Mouse (Mus musculus) lung, postnatal 0 days (tissue): Measurements from ENCODE around the gene Fam83g. TPM values are rescaled to one million over a fixed set of nuclear protein-coding genes. Genes with fewer than 3 reads are reported as not detected.

Source experiments
- ATAC-seq: fragments of 200-750 bp; cut with Nextera tagmentation; 2 replicates; pipeline ENCODE4 v1.8.0; 2017; ENCODE audit warnings: moderate library complexity
- DNase-seq: peaks from one replicate; pipeline ENCODE4 v3.0.0-alpha.2; 2016; ENCODE audit warnings: low spot score
- H3K27ac ChIP-seq: fragments of 300-500 bp; sonication (generic); 2 replicates; pipeline ENCODE4 v1.5.1; 2014; ENCODE audit warnings: antibody characterized with exemption, mild to moderate bottlenecking, low read length, mixed read lengths
- H3K27me3 ChIP-seq: fragments of 300-500 bp; sonication (generic); replicated peaks from 2 replicates; pipeline ENCODE4 v1.6.1; 2014; ENCODE audit warnings: low read length, mixed read lengths; ENCODE audit not compliant: insufficient read depth
- H3K36me3 ChIP-seq: fragments of 300-500 bp; sonication (generic); 2 replicates; pipeline ENCODE4 v1.6.1; 2014; ENCODE audit warnings: low read length, mixed read lengths; ENCODE audit not compliant: insufficient read depth
- H3K4me1 ChIP-seq: fragments of 300-500 bp; sonication (generic); 2 replicates; pipeline ENCODE4 v1.6.1; 2014; ENCODE audit warnings: antibody characterized with exemption, low read depth, low read length, mixed read lengths; ENCODE audit not compliant: insufficient read depth
- H3K4me2 ChIP-seq: fragments of 300-500 bp; sonication (generic); replicated peaks from 2 replicates; pipeline ENCODE4 v1.6.1; 2014; ENCODE audit warnings: low read depth, mild to moderate bottlenecking, low read length, moderate library complexity, mixed read lengths
- H3K4me3 ChIP-seq: fragments of 300-500 bp; sonication (generic); 2 replicates; pipeline ENCODE4 v1.5.1; 2014; ENCODE audit warnings: low read depth, low read length
- H3K9ac ChIP-seq: fragments of 300-500 bp; sonication (generic); replicated peaks from 2 replicates; pipeline ENCODE4 v1.6.1; 2014; ENCODE audit warnings: low read depth, mild to moderate bottlenecking
- H3K9me3 ChIP-seq: fragments of 300-500 bp; sonication (generic); 2 replicates; pipeline ENCODE4 v1.6.1; 2016; ENCODE audit warnings: low read length, mixed read lengths
- CTCF ChIP-seq: IDR thresholded peaks from 2 replicates; pipeline ENCODE4 v1.5.1; 2016; ENCODE audit warnings: antibody characterized with exemption, mild to moderate bottlenecking
- EP300 ChIP-seq: IDR thresholded peaks from 2 replicates; pipeline ENCODE4 v1.6.1; 2016; ENCODE audit warnings: antibody characterized with exemption, mild to moderate bottlenecking, control low read depth
- WGBS: fragments of 180-500 bp; shearing (Covaris S2); extraction: QIAGEN DNeasy Blood & Tissue Kit; methylation state at CpG from one replicate; pipeline ENCODE4 v1.1.7; 2014; 5-methylcytosine and 5-hydroxymethylcytosine counted together
- polyA plus RNA-seq: library from polyadenylated mRNA; unstranded; fragments of >200 nt; fragmentation: Nextera tagmentation; extraction: Ambion mirVana; gene quantifications from 2 replicates; pipeline ENCODE4 v1.2.1, GENCODE M21; 2015

The Fam83g gene
- polyA plus RNA-seq, 1 experiment from 2014 or later: 1.9 TPM

DNA sequence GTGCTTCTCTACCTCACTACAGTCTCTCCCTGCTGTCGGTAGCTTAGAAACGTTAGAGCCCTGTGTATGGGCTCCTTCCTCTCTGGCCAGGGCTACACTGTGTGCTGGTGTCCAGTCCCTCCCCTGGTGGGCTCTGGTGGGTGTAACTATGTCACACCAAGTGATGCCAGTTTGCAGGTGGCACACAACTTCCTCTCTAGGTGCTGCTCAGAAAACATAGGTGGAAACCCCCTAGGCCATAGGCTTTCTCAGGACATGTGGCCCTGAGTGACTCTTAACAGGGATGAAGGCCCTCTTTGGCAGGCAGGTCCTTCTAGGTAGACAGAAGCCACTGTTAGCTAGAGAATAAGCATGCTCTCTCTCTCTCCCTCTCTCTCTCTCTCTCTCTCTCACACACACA is 26.5 kb upstream of the Fam83g start:
- H3K36me3 ChIP-seq: no peaks in the 10 kb centered on the region
- no peaks in the 10 kb centered on the region for H3K4me1 ChIP-seq
- ATAC-seq (no peak), DNase-seq (no peak)
- no peaks in the 10 kb centered on the region for H3K27me3 ChIP-seq
- H3K27ac ChIP-seq: no peak overlapping the region
- H3K4me3 ChIP-seq: no peak overlapping the region
- no peaks in the 10 kb centered on the region for H3K9me3 ChIP-seq
- no peak overlapping the region for H3K9ac ChIP-seq
- H3K4me2 ChIP-seq: no peak overlapping the region
- 66% methylated on average over 2 of the region's 2 CpGs for WGBS
- TF ChIP-seq CTCF (no peak), EP300 (no peak)

GRCm38 (mm10) chr11:61658360-61658922 is 25.4 kb upstream of the Fam83g start:
- Histone ChIP-seq H3K27ac (0 out of 2 replicates have a peak overlapping the region, but pooled peaks have one; percentile 20), H3K4me3 (no peak overlapping the region), H3K4me1 (no peaks in the 10 kb centered on the region), H3K9me3 (no peaks in the 10 kb centered on the region), H3K27me3 (no peaks in the 10 kb centered on the region), H3K4me2 (no peak overlapping the region), H3K9ac (no peak overlapping the region), H3K36me3 (no peaks in the 10 kb centered on the region)
- no peak for ATAC-seq
- DNase-seq: no peak
- 88% methylated on average over 3 of the region's 3 CpGs for WGBS
- TF ChIP-seq CTCF (no peak), EP300 (no peak)

- Histone ChIP-seq H3K27ac (no peak overlapping the region), H3K4me2 (no peak overlapping the region), H3K4me1 (no peaks in the 10 kb centered on the region), H3K9me3 (no peaks in the 10 kb centered on the region), H3K4me3 (no peak overlapping the region), H3K36me3 (no peaks in the 10 kb centered on the region), H3K27me3 (no peaks in the 10 kb centered on the region), H3K9ac (no peak overlapping the region)
- TF ChIP-seq CTCF (no peak), EP300 (no peak)
- ATAC-seq: no peak
- no peak for DNase-seq
- WGBS: 65% methylated on average over 4 of the region's 4 CpGs
Measured at GRCm38 (mm10) chr11:61659011-61659858, 24.7 kb upstream of the Fam83g start.

- no peak overlapping the region for H3K4me3 ChIP-seq
- H3K4me1 ChIP-seq: no peaks in the 10 kb centered on the region
- WGBS: 91% methylated on average over 8 of the region's 8 CpGs
- no peak overlapping the region for H3K4me2 ChIP-seq
- DNase-seq (no peak), ATAC-seq (no peak)
- no peaks in the 10 kb centered on the region for H3K27me3 ChIP-seq
- no peaks in the 10 kb centered on the region for H3K9me3 ChIP-seq
- no peak overlapping the region for H3K9ac ChIP-seq
- H3K36me3 ChIP-seq: no peaks in the 10 kb centered on the region
- TF ChIP-seq EP300 (no peak), CTCF (no peak)
- no peak overlapping the region for H3K27ac ChIP-seq
Measured at GRCm38 (mm10) chr11:61660001-61660400, 23.9 kb upstream of the Fam83g start.

DNA sequence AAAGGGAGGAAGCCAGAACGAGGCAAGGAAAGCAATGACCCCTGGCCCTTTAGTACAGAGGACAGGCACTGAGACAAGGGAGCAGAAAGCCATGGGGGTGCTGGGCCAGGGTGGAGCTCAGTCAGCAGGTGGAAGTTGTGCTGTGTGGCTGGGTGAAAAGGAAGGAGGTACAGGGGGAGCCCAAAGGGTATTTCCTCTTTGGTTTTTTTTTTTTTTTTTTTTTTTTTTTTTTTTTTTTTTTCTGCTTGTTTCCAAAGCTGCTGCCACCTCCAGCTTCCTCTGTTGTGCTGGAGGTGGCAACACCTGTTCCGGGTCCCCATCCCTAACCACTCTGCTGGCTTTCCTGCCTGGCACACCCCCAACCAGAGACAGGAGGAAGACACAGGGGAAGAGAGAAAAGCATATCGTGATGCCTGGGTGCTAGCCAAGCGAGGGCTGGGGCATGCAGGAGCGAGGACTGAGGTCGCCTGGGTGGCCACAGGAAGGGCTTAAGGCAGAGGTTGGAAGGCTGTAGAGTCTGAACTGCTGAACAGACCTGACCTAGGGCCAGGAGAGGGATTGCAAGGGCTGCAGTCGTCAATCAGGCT is 23.0 kb upstream of the Fam83g start:
- no peak for TF ChIP-seq CTCF
- Histone ChIP-seq H3K27me3 (no peaks in the 10 kb centered on the region), H3K4me1 (no peaks in the 10 kb centered on the region), H3K9me3 (no peaks in the 10 kb centered on the region), H3K27ac (no peak overlapping the region), H3K9ac (no peak overlapping the region), H3K36me3 (no peaks in the 10 kb centered on the region), H3K4me2 (no peak overlapping the region), H3K4me3 (no peak overlapping the region)
- DNase-seq: no peak
- ATAC-seq: no peak
- WGBS: 49% methylated on average over 7 of the region's 7 CpGs

- WGBS: 86% methylated on average over 5 of the region's 5 CpGs
- TF ChIP-seq CTCF (no peak), EP300 (no peak)
- no peak for DNase-seq
- no peaks in the 10 kb centered on the region for H3K27me3 ChIP-seq
- H3K36me3 ChIP-seq: no peaks in the 10 kb centered on the region
- no peak overlapping the region for H3K4me2 ChIP-seq
- H3K9ac ChIP-seq: no peak overlapping the region
- H3K4me3 ChIP-seq: no peak overlapping the region
- no peak for ATAC-seq
- H3K4me1 ChIP-seq: no peaks in the 10 kb centered on the region
- H3K27ac ChIP-seq: no peak overlapping the region
- no peaks in the 10 kb centered on the region for H3K9me3 ChIP-seq
Measured at GRCm38 (mm10) chr11:61662189-61662588, 21.7 kb upstream of the Fam83g start.
